Mouse (Mus musculus): ENCODE data around the gene 2900026A02Rik. TPM values are rescaled to one million over a fixed set of nuclear protein-coding genes. Genes with fewer than 3 reads are reported as not detected.

The 2900026A02Rik gene
- polyA plus RNA-seq, 1 experiment from 2014 or later: 1.5 TPM

- DNase-seq (ENCODE audit: low spot score): no peak
- WGBS: 83% methylated on average over 14 of the region's 14 CpGs
- H3K4me1 ChIP-seq (replicated peaks; ENCODE audit: control insufficient read depth, insufficient read depth, low read length): no peaks in the 10 kb centered on the region
- no peaks in the 10 kb centered on the region for H3K27me3 ChIP-seq (ENCODE audit: control insufficient read depth, insufficient read depth, low read length)
- H3K27ac ChIP-seq (ENCODE audit: low read depth, low read length): no peak overlapping the region
- no peaks in the 10 kb centered on the region for H3K9me3 ChIP-seq (ENCODE audit: control insufficient read depth, low read length)
- H3K36me3 ChIP-seq (ENCODE audit: control insufficient read depth, insufficient read depth, low read length): no peaks in the 10 kb centered on the region
- no peak for ATAC-seq (ENCODE audit: low FRiP score)
- H3K9ac ChIP-seq (ENCODE audit: low read depth, low read length): no peak overlapping the region
- no peak overlapping the region for H3K4me3 ChIP-seq (ENCODE audit: low read depth, low read length)
- H3K4me2 ChIP-seq (replicated peaks; ENCODE audit: low read depth, low read length): no peak overlapping the region
These were observed 4.6 kb downstream of the 2900026A02Rik start for GRCm38 (mm10) chr5:113216328-113216960.

GRCm38 (mm10) chr5:113215610-113216011 is 5.4 kb downstream of the 2900026A02Rik start:
- ATAC-seq (ENCODE audit: low FRiP score) (no peak), DNase-seq (ENCODE audit: low spot score) (no peak)
- Histone ChIP-seq H3K4me2 (replicated peaks; ENCODE audit: low read depth, low read length) (no peak overlapping the region), H3K36me3 (ENCODE audit: control insufficient read depth, insufficient read depth, low read length) (no peaks in the 10 kb centered on the region), H3K27me3 (ENCODE audit: control insufficient read depth, insufficient read depth, low read length) (no peaks in the 10 kb centered on the region), H3K4me3 (ENCODE audit: low read depth, low read length) (no peak overlapping the region), H3K9ac (ENCODE audit: low read depth, low read length) (no peak overlapping the region), H3K4me1 (replicated peaks; ENCODE audit: control insufficient read depth, insufficient read depth, low read length) (no peaks in the 10 kb centered on the region), H3K27ac (ENCODE audit: low read depth, low read length) (no peak overlapping the region), H3K9me3 (ENCODE audit: control insufficient read depth, low read length) (no peaks in the 10 kb centered on the region)
- WGBS: 83% methylated on average over 9 of the region's 9 CpGs

GRCm38 (mm10) chr5:113214455-113214854 is 6.6 kb downstream of the 2900026A02Rik start:
- Histone ChIP-seq H3K27me3 (ENCODE audit: control insufficient read depth, insufficient read depth, low read length) (no peaks in the 10 kb centered on the region), H3K4me2 (replicated peaks; ENCODE audit: low read depth, low read length) (no peak overlapping the region), H3K4me3 (ENCODE audit: low read depth, low read length) (no peak overlapping the region), H3K36me3 (ENCODE audit: control insufficient read depth, insufficient read depth, low read length) (no peaks in the 10 kb centered on the region), H3K27ac (ENCODE audit: low read depth, low read length) (no peak overlapping the region), H3K4me1 (replicated peaks; ENCODE audit: control insufficient read depth, insufficient read depth, low read length) (no peaks in the 10 kb centered on the region), H3K9me3 (ENCODE audit: control insufficient read depth, low read length) (no peaks in the 10 kb centered on the region), H3K9ac (ENCODE audit: low read depth, low read length) (no peak overlapping the region)
- ATAC-seq (ENCODE audit: low FRiP score) (no peak), DNase-seq (ENCODE audit: low spot score) (no peak)
- 68% methylated on average over 11 of the region's 11 CpGs for WGBS

GRCm38 (mm10) chr5:113214041-113214440 is 7.0 kb downstream of the 2900026A02Rik start:
- no peak for DNase-seq (ENCODE audit: low spot score)

GRCm38 (mm10) chr5:113212156-113212835 is 8.7 kb downstream of the 2900026A02Rik start:
- Histone ChIP-seq H3K4me2 (replicated peaks; ENCODE audit: low read depth, low read length) (no peak overlapping the region), H3K27ac (ENCODE audit: low read depth, low read length) (no peak overlapping the region), H3K9ac (ENCODE audit: low read depth, low read length) (no peak overlapping the region), H3K36me3 (ENCODE audit: control insufficient read depth, insufficient read depth, low read length) (no peaks in the 10 kb centered on the region), H3K4me1 (replicated peaks; ENCODE audit: control insufficient read depth, insufficient read depth, low read length) (no peaks in the 10 kb centered on the region; the same call in 1 of the 2 replicates), H3K9me3 (ENCODE audit: control insufficient read depth, low read length) (no peaks in the 10 kb centered on the region), H3K27me3 (ENCODE audit: control insufficient read depth, insufficient read depth, low read length) (no peaks in the 10 kb centered on the region), H3K4me3 (ENCODE audit: low read depth, low read length) (no peak overlapping the region)
- 81% methylated on average over 10 of the region's 10 CpGs for WGBS
- DNase-seq (ENCODE audit: low spot score) (no peak), ATAC-seq (ENCODE audit: low FRiP score) (no peak)

More at GRCm38 (mm10) chr5:113214041-113214440, 7.0 kb downstream of the 2900026A02Rik start:
- 85% methylated on average over 8 of the region's 8 CpGs for WGBS
- H3K4me2 ChIP-seq (replicated peaks; ENCODE audit: low read depth, low read length): no peak overlapping the region
- no peaks in the 10 kb centered on the region for H3K27me3 ChIP-seq (ENCODE audit: control insufficient read depth, insufficient read depth, low read length)
- no peak overlapping the region for H3K4me3 ChIP-seq (ENCODE audit: low read depth, low read length)
- H3K9ac ChIP-seq (ENCODE audit: low read depth, low read length): no peak overlapping the region
- H3K36me3 ChIP-seq (ENCODE audit: control insufficient read depth, insufficient read depth, low read length): no peaks in the 10 kb centered on the region
- H3K27ac ChIP-seq (ENCODE audit: low read depth, low read length): no peak overlapping the region
- H3K4me1 ChIP-seq (replicated peaks; ENCODE audit: control insufficient read depth, insufficient read depth, low read length): no peaks in the 10 kb centered on the region; the same call in 1 of the 2 replicates
- no peak for ATAC-seq (ENCODE audit: low FRiP score)
- no peaks in the 10 kb centered on the region for H3K9me3 ChIP-seq (ENCODE audit: control insufficient read depth, low read length)

GRCm38 (mm10) chr5:113210314-113210713 is 10.7 kb downstream of the 2900026A02Rik start:
- Histone ChIP-seq H3K4me1 (replicated peaks; ENCODE audit: control insufficient read depth, insufficient read depth, low read length) (no peaks in the 10 kb centered on the region; the same call in 1 of the 2 replicates), H3K4me3 (ENCODE audit: low read depth, low read length) (no peak overlapping the region), H3K36me3 (ENCODE audit: control insufficient read depth, insufficient read depth, low read length) (no peaks in the 10 kb centered on the region), H3K9me3 (ENCODE audit: control insufficient read depth, low read length) (no peaks in the 10 kb centered on the region), H3K27me3 (ENCODE audit: control insufficient read depth, insufficient read depth, low read length) (no peaks in the 10 kb centered on the region), H3K4me2 (replicated peaks; ENCODE audit: low read depth, low read length) (no peak overlapping the region), H3K9ac (ENCODE audit: low read depth, low read length) (no peak overlapping the region), H3K27ac (ENCODE audit: low read depth, low read length) (no peak overlapping the region)
- no peak for DNase-seq (ENCODE audit: low spot score)
- no peak for ATAC-seq (ENCODE audit: low FRiP score)
- 81% methylated on average over 6 of the region's 6 CpGs for WGBS

GRCm38 (mm10) chr5:113209898-113210297 is 11.1 kb downstream of the 2900026A02Rik start:
- Histone ChIP-seq H3K27me3 (ENCODE audit: control insufficient read depth, insufficient read depth, low read length) (no peaks in the 10 kb centered on the region), H3K4me1 (replicated peaks; ENCODE audit: control insufficient read depth, insufficient read depth, low read length) (no peaks in the 10 kb centered on the region; the same call in 1 of the 2 replicates), H3K4me3 (ENCODE audit: low read depth, low read length) (no peak overlapping the region), H3K4me2 (replicated peaks; ENCODE audit: low read depth, low read length) (no peak overlapping the region), H3K27ac (ENCODE audit: low read depth, low read length) (no peak overlapping the region), H3K9ac (ENCODE audit: low read depth, low read length) (no peak overlapping the region), H3K9me3 (ENCODE audit: control insufficient read depth, low read length) (no peaks in the 10 kb centered on the region), H3K36me3 (ENCODE audit: control insufficient read depth, insufficient read depth, low read length) (no peaks in the 10 kb centered on the region)
- DNase-seq (ENCODE audit: low spot score) (no peak), ATAC-seq (ENCODE audit: low FRiP score) (no peak)
- WGBS: 89% methylated on average over 13 of the region's 13 CpGs

- H3K27ac ChIP-seq (ENCODE audit: low read depth, low read length): no peak overlapping the region
- H3K36me3 ChIP-seq (ENCODE audit: control insufficient read depth, insufficient read depth, low read length): no peaks in the 10 kb centered on the region
- DNase-seq (ENCODE audit: low spot score): no peak
- no peaks in the 10 kb centered on the region for H3K27me3 ChIP-seq (ENCODE audit: control insufficient read depth, insufficient read depth, low read length)
- H3K9me3 ChIP-seq (ENCODE audit: control insufficient read depth, low read length): no peaks in the 10 kb centered on the region
- no peak overlapping the region for H3K4me2 ChIP-seq (replicated peaks; ENCODE audit: low read depth, low read length)
- WGBS: 52% methylated on average over 11 of the region's 11 CpGs
- no peaks in the 10 kb centered on the region; the same call in 1 of the 2 replicates for H3K4me1 ChIP-seq (replicated peaks; ENCODE audit: control insufficient read depth, insufficient read depth, low read length)
- H3K9ac ChIP-seq (ENCODE audit: low read depth, low read length): no peak overlapping the region
- H3K4me3 ChIP-seq (ENCODE audit: low read depth, low read length): no peak overlapping the region
- ATAC-seq (ENCODE audit: low FRiP score): no peak
These were observed 11.7 kb downstream of the 2900026A02Rik start for GRCm38 (mm10) chr5:113209401-113209750.

Measured in hindbrain, embryonic 11.5 days (tissue).